Mouse (Mus musculus) cerebral cortex, adult 2 months (tissue): Measurements from ENCODE around the gene Ubqln2.

Source experiments
- WGBS: fragments of 180-500 bp; shearing (Covaris S2); methylation state at CpG from one replicate; pipeline ENCODE4 v1.1.7; 2018; 5-methylcytosine and 5-hydroxymethylcytosine counted together

The Ubqln2 gene

GRCm38 (mm10) chrX:153497688-153498516 is at the start of gene Ubqln2:
Gene Ubqln2 (plus strand): TSS chrX:153498227.
- 2% methylated on average over 47 of the region's 76 CpGs for WGBS

- 78% methylated on average over 5 of the region's 5 CpGs for WGBS
These were observed 46.1 kb upstream of the Ubqln2 start for GRCm38 (mm10) chrX:153451946-153452345.

- 20% methylated on average over 8 of the region's 8 CpGs for WGBS
These were observed 21.2 kb upstream of the Ubqln2 start for GRCm38 (mm10) chrX:153476760-153477248.

- 81% methylated on average over 3 of the region's 3 CpGs for WGBS
These were observed 5.7 kb upstream of the Ubqln2 start for GRCm38 (mm10) chrX:153492326-153492725.

GRCm38 (mm10) chrX:153498665-153499293 is 752 bp downstream of the Ubqln2 start:
- 4% methylated on average over 30 of the region's 30 CpGs for WGBS

- 10% methylated on average over 32 of the region's 32 CpGs for WGBS
These were observed 1.4 kb downstream of the Ubqln2 start for GRCm38 (mm10) chrX:153499294-153500046.

- WGBS: 9% methylated on average over 12 of the region's 12 CpGs
These were observed 2.0 kb downstream of the Ubqln2 start for GRCm38 (mm10) chrX:153500047-153500345.

- WGBS: 45% methylated on average over 9 of the region's 9 CpGs
These were observed 7.9 kb downstream of the Ubqln2 start for GRCm38 (mm10) chrX:153505954-153506353.

GRCm38 (mm10) chrX:153515491-153515890 is 17.5 kb downstream of the Ubqln2 start:
- 89% methylated on average over 5 of the region's 5 CpGs for WGBS

- WGBS: 23% methylated on average over 2 of the region's 2 CpGs
These were observed 30.4 kb downstream of the Ubqln2 start for GRCm38 (mm10) chrX:153528399-153528798.
